Mouse (Mus musculus) ES-Bruce4 (cell line): Measurements from ENCODE around the gene Tmem210. TPM values are rescaled to one million over a fixed set of nuclear protein-coding genes. Genes with fewer than 3 reads are reported as not detected.

Experiments
- H3K27ac ChIP-seq: 2 replicates; pipeline ENCODE4 v1.5.1; 2012; ENCODE audit warnings: low read length, inconsistent platforms; ENCODE audit not compliant: insufficient read depth
- H3K27me3 ChIP-seq: 2 replicates; pipeline ENCODE4 v1.6.1; 2012; ENCODE audit warnings: mild to moderate bottlenecking, low read length, inconsistent platforms; ENCODE audit not compliant: control insufficient read depth, poor library complexity, insufficient read depth, severe bottlenecking
- H3K36me3 ChIP-seq: 2 replicates; pipeline ENCODE4 v1.6.1; 2012; ENCODE audit warnings: inconsistent platforms, mild to moderate bottlenecking, low read length, moderate library complexity; ENCODE audit not compliant: control insufficient read depth, poor library complexity, insufficient read depth, severe bottlenecking
- H3K4me1 ChIP-seq: one replicate; pipeline ENCODE4 v1.8.1; 2011; ENCODE audit warnings: low read length; ENCODE audit not compliant: control insufficient read depth, insufficient read depth
- H3K4me3 ChIP-seq: 2 replicates; pipeline ENCODE4 v1.5.1; 2011; ENCODE audit warnings: low read depth, mild to moderate bottlenecking, low read length
- H3K9ac ChIP-seq: 2 replicates; pipeline ENCODE4 v1.6.1; 2012; ENCODE audit warnings: low read depth, mild to moderate bottlenecking, inconsistent platforms; ENCODE audit not compliant: poor library complexity, severe bottlenecking
- H3K9me3 ChIP-seq: replicated peaks from 2 replicates; pipeline ENCODE4 v1.6.1; 2012; ENCODE audit warnings: mild to moderate bottlenecking, low read length, inconsistent platforms; ENCODE audit not compliant: control insufficient read depth, poor library complexity, insufficient read depth, severe bottlenecking
- CTCF ChIP-seq: IDR thresholded peaks from one replicate; pipeline ENCODE4 v1.8.1; 2011; ENCODE audit warnings: low read depth, low read length
- EP300 ChIP-seq: IDR thresholded peaks from 2 replicates; pipeline ENCODE4 v1.6.1; 2011; ENCODE audit warnings: low read depth, low read length; ENCODE audit not compliant: insufficient read depth
- POLR2A ChIP-seq: IDR thresholded peaks from one replicate; pipeline ENCODE4 v1.8.1; 2011; ENCODE audit warnings: low read length; ENCODE audit not compliant: insufficient read depth
- polyA plus RNA-seq: library from polyadenylated mRNA; stranded (reverse); fragments of >200 nt; gene quantifications from 2 replicates; pipeline ENCODE4 v1.2.4, GENCODE M21; 2011; ENCODE audit warnings: low read depth; ENCODE audit not compliant: missing spikeins, insufficient read depth, insufficient read length

The Tmem210 gene
- polyA plus RNA-seq, 1 experiment = not detected

DNA sequence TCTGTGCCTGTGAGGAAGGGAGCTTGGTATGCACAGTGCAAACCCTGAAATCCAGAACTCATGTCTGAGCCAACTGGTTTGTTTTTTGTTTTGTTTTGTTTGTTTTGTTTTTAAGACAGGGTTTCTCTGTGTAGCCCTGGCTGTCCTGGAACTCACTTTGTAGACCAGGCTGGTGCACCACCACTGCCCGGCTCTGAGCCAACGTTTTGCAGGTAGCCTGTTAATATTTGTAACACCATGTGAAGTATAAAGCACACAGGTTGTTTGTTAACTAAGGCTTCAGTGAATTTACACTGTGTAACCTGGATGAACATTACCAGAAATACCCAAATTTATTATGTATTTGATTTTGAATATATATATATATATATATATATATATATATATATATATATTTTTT, 38.1 kb downstream of the Tmem210 start:
- Histone ChIP-seq H3K9ac (no peak overlapping the region), H3K9me3 (no peaks in the 10 kb centered on the region)

DNA sequence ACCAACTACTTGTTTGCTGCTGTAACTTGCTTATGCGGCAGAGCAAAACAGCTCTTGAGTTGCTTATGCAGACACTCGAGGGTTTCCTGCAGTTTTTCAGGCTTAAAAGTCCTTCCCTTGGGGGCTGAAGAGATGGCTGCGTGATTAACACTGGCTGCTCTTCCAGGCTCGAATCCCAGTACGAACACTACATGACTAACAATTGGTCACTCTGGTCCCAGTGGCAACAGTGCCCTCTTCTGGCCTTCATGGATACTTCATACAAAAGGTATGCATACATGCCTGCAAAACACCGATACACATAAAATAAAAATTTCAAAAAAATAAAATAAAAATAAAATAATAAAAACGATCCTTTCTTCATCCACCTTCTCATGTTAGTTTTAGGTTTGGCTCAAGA, 40.5 kb downstream of the Tmem210 start:
- no peak overlapping the region for H3K27ac ChIP-seq
- H3K9ac ChIP-seq = no peak overlapping the region
- no peak for TF ChIP-seq POLR2A
- peak; percentile 56 for TF ChIP-seq CTCF
- no peaks in the 10 kb centered on the region for H3K27me3 ChIP-seq
- H3K4me3 ChIP-seq = no peak overlapping the region
- H3K36me3 ChIP-seq = no peaks in the 10 kb centered on the region
- no peaks in the 10 kb centered on the region for H3K9me3 ChIP-seq
- H3K4me1 ChIP-seq = no peaks in the 10 kb centered on the region

More for the DNA sequence above, 38.1 kb downstream of the Tmem210 start:
- Histone ChIP-seq H3K4me1 (no peaks in the 10 kb centered on the region), H3K36me3 (no peaks in the 10 kb centered on the region), H3K4me3 (no peak overlapping the region), H3K27ac (no peak overlapping the region), H3K27me3 (no peaks in the 10 kb centered on the region)
- TF ChIP-seq EP300 (no peak), POLR2A (no peak), CTCF (no peak)

DNA sequence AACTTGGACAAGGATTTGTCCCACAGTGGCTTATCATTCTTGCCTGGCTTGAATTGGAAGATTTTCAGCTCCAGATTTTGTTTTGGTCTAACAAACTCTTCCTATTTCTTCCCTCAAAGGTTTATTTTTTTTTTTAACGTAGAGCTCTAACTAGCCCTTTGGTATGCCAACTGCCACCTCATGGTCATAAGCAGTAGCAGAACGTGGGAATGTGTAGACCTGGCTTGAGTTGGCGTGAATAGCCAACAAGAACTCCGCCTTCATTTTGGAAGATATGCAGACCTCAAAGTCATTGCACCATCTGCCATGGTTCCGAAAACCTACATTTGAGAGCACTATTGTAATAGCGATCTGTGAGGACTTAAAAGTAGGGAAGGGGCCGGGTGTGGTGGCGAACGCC, 43.5 kb downstream of the Tmem210 start:
- H3K36me3 ChIP-seq = peaks cover 4% of the 10 kb centered on the region
- H3K4me3 ChIP-seq = peak overlapping the region; percentile 88
- H3K9me3 ChIP-seq = no peaks in the 10 kb centered on the region
- H3K27ac ChIP-seq = no peak overlapping the region
- H3K27me3 ChIP-seq = no peaks in the 10 kb centered on the region
- TF ChIP-seq POLR2A (no peak), CTCF (no peak), EP300 (no peak)
- no peaks in the 10 kb centered on the region for H3K4me1 ChIP-seq
- peak overlapping the region; percentile 61 for H3K9ac ChIP-seq

DNA sequence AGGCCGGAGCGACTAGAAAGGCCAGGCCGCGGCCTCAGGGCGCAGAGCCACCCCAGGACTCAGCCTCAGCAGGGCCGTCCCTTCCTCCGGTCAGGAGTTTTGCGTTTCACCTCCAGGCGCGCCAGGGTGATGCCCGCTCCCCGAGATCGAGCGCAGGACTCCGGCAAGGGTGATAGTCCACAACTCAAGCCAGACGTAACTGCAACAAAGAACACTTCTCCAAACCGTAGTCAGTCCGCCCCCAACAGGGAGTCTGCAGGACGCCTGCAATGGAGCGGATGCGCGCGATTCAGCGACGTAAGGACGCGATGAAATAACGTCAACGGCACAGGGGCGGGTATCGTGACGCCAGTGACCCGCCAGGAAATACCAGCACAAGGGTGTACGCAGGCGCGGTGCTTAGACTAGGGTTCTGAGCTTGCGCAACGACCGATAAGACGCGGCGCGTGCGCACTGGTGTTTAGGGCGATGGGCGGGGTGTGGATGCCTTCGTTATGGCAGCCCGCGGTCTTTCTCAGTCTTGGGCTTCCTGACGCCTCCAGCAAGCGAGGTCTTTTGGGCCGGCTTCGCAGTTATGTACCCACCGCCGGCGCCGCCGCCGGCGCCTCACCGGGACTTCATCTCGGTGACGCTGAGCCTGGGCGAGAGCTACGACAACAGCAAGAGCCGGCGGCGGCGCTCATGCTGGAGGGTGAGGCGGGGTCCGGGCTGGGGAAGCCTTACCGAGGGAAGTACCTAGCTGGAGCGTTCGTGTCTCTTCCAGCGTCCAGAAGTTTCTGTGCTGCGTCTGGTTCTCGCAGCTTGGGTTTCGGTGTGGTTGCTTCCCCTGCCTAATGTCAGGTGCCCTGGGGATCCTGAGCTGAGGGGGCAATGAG, 44.6 kb downstream of the Tmem210 start, which contains the start of gene Man1b1:
Gene Man1b1 (plus strand): TSS at position 53 of the 875 bp plus-strand sequence.
- Histone ChIP-seq H3K4me3 (peak within 1 kb of the TSS; percentile 90), H3K27me3 (no peaks in the 10 kb centered on the region), H3K36me3 (peaks cover 4% of the 10 kb centered on the region), H3K9ac (peak within 1 kb of the TSS; percentile 61), H3K9me3 (no peaks in the 10 kb centered on the region), H3K4me1 (no peaks in the 10 kb centered on the region), H3K27ac (peak within 1 kb of the TSS; percentile 35; the same call in 1 of the 2 replicates)
- TF ChIP-seq CTCF (no peak), EP300 (peak; percentile 60; the same call in 1 of the 2 replicates), POLR2A (peak; percentile 81)

DNA sequence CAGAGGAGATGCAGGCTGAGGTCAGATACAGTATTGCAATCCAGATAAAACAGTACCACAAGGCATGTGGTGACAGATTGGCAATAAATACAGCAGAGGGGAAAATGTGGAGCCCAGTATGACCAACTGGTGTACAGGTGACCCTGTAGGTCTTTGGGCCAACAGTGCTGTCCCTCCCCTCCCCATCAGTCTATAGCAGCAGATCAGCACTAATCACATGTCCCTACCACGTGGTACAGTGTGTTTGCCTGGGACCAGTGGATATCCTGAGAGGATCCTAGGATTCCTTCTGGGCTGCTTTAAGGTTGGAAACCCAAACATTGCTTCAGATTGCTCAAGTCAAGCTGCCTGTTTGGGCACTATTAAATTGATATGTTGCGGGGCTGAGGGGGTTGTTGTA, 45.6 kb downstream of the Tmem210 start:
- no peak overlapping the region for H3K27ac ChIP-seq
- H3K36me3 ChIP-seq = peaks cover 8% of the 10 kb centered on the region
- H3K27me3 ChIP-seq = no peaks in the 10 kb centered on the region

DNA sequence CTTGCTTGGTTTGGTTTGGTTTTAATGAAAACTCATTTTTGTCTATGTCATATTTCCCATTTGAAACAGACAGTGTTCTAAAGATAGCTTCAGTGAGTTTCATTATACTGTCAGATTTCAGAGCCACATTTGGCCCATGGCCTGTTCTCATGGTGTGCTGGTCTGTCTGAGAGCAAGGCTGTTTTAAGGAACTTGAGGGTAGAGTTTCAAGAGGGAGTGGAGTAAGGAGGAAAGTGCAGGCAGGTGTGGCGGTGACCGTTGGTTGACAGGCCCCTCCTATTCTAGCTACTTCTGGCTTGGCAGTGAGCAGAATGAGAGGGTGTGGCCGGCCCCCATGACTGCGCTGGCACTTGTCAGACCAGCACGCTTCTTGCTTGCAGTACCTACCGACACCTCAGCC, 50.4 kb downstream of the Tmem210 start:
- Histone ChIP-seq H3K4me3 (no peak overlapping the region), H3K27ac (no peak overlapping the region), H3K4me1 (no peaks in the 10 kb centered on the region), H3K9ac (no peak overlapping the region), H3K9me3 (no peaks in the 10 kb centered on the region), H3K36me3 (peaks cover 21% of the 10 kb centered on the region), H3K27me3 (no peaks in the 10 kb centered on the region)
- TF ChIP-seq EP300 (no peak), CTCF (no peak), POLR2A (no peak)

More for the DNA sequence above, 45.6 kb downstream of the Tmem210 start:
- H3K9ac ChIP-seq = 0 out of 2 replicates have a peak overlapping the region, but pooled peaks have one; percentile 57
- TF ChIP-seq EP300 (no peak), CTCF (no peak), POLR2A (no peak)
- H3K4me1 ChIP-seq = no peaks in the 10 kb centered on the region
- no peaks in the 10 kb centered on the region for H3K9me3 ChIP-seq
- H3K4me3 ChIP-seq = peak overlapping the region; percentile 90; the same call in 1 of the 2 replicates

Other genes starting within 250 kb of the Tmem210 start
- 11.3 and 14.9 TPM in 2 replicates for gene Nsmf, start 233.8 kb upstream of the Tmem210 start, polyA plus RNA-seq
- not detected in 2 replicates for gene Entpd8, start 207.8 kb upstream of the Tmem210 start, polyA plus RNA-seq
- not detected in 2 replicates for gene Noxa1, start 193.0 kb upstream of the Tmem210 start, polyA plus RNA-seq
- 9.8 and 10.2 TPM in 2 replicates for gene Nrarp, start 107.4 kb upstream of the Tmem210 start, polyA plus RNA-seq
- gene Tor4a, start 91.3 kb upstream of the Tmem210 start, polyA plus RNA-seq = 4.5 and 6.9 TPM in 2 replicates
- gene Nelfb, start 76.7 kb upstream of the Tmem210 start, polyA plus RNA-seq = 36.1 and 41.0 TPM in 2 replicates
- gene Stpg3, start 73.5 kb upstream of the Tmem210 start, polyA plus RNA-seq = not detected in 2 replicates
- gene Fam166a, start 69.4 kb upstream of the Tmem210 start, polyA plus RNA-seq = 1.8 TPM in 1 of 2 replicates, not detected in the other
- gene Tubb4b, start 63.4 kb upstream of the Tmem210 start, polyA plus RNA-seq = 605 and 629 TPM in 2 replicates
- gene Slc34a3, start 53.8 kb upstream of the Tmem210 start, polyA plus RNA-seq = 1.0 and 1.1 TPM in 2 replicates
- gene Rnf224, start 51.4 kb upstream of the Tmem210 start, polyA plus RNA-seq = 0.55 TPM in 1 of 2 replicates, not detected in the other
- gene Rnf208, start 45.9 kb upstream of the Tmem210 start, polyA plus RNA-seq = 7.3 and 11.3 TPM in 2 replicates
- not detected in 2 replicates for gene Cysrt1, start 45.7 kb upstream of the Tmem210 start, polyA plus RNA-seq
- gene AL732309.1, start 41.3 kb upstream of the Tmem210 start, polyA plus RNA-seq = not detected in 2 replicates
- 7.6 and 7.7 TPM in 2 replicates for gene Tmem203, start 32.7 kb upstream of the Tmem210 start, polyA plus RNA-seq
- 12.3 and 16.9 TPM in 2 replicates for gene Tprn, start 25.5 kb upstream of the Tmem210 start, polyA plus RNA-seq
- gene Ssna1, start 15.7 kb upstream of the Tmem210 start, polyA plus RNA-seq = 47.4 and 49.1 TPM in 2 replicates
- gene Anapc2, start 15.7 kb upstream of the Tmem210 start, polyA plus RNA-seq = 72.4 and 76.0 TPM in 2 replicates
- not detected in 2 replicates for gene Lrrc26, start 1.8 kb downstream of the Tmem210 start, polyA plus RNA-seq
- 2.7 and 4.2 TPM in 2 replicates for gene Grin1, start 31.0 kb downstream of the Tmem210 start, polyA plus RNA-seq
- 45.6 and 57.3 TPM in 2 replicates for gene Man1b1, start 44.2 kb downstream of the Tmem210 start, polyA plus RNA-seq
- gene Dpp7, start 68.2 kb downstream of the Tmem210 start, polyA plus RNA-seq = 27.8 and 29.4 TPM in 2 replicates
- 49.8 and 51.1 TPM in 2 replicates for gene Uap1l1, start 77.5 kb downstream of the Tmem210 start, polyA plus RNA-seq
- 19.2 and 22.4 TPM in 2 replicates for gene Sapcd2, start 84.2 kb downstream of the Tmem210 start, polyA plus RNA-seq
- gene Entpd2, start 107.7 kb downstream of the Tmem210 start, polyA plus RNA-seq = 4.2 and 5.6 TPM in 2 replicates
- 29.7 and 40.9 TPM in 2 replicates for gene Npdc1, start 111.2 kb downstream of the Tmem210 start, polyA plus RNA-seq
- gene Fut7, start 135.1 kb downstream of the Tmem210 start, polyA plus RNA-seq = not detected in 2 replicates
- 14.0 and 14.2 TPM in 2 replicates for gene Abca2, start 140.6 kb downstream of the Tmem210 start, polyA plus RNA-seq
- not detected in 2 replicates for gene Clic3, start 168.7 kb downstream of the Tmem210 start, polyA plus RNA-seq
- gene Paxx, start 172.9 kb downstream of the Tmem210 start, polyA plus RNA-seq = 3.7 and 5.7 TPM in 2 replicates
- gene Ptgds, start 181.9 kb downstream of the Tmem210 start, polyA plus RNA-seq = 0.57 TPM in 1 of 2 replicates, not detected in the other
- gene Lcn12, start 205.8 kb downstream of the Tmem210 start, polyA plus RNA-seq = not detected in 2 replicates
- gene Fbxw5, start 212.6 kb downstream of the Tmem210 start, polyA plus RNA-seq = 16.4 and 18.4 TPM in 2 replicates
- 3.5 and 4.9 TPM in 2 replicates for gene C8g, start 213.6 kb downstream of the Tmem210 start, polyA plus RNA-seq